Mouse (Mus musculus) CD4-positive helper T cell, adult 2 months (primary cell): ENCODE measurements around the gene Ctns.

Experiments
- DNase-seq: peaks from one replicate; pipeline ENCODE4 v3.0.0-alpha.2; 2012; ENCODE audit warnings: low read depth, missing footprints, low spot score

Gene Ctns

GRCm38 (mm10) chr11:73194444-73194843 is 4.4 kb downstream of the Ctns start:
- no peak for DNase-seq

- DNase-seq, result no peak
Measured at GRCm38 (mm10) chr11:73193047-73193446, 5.8 kb downstream of the Ctns start.

GRCm38 (mm10) chr11:73187231-73187630 is 11.6 kb downstream of the Ctns start:
- DNase-seq, result no peak

- DNase-seq, result no peak
Measured at GRCm38 (mm10) chr11:73185872-73186615, 12.8 kb downstream of the Ctns start.

GRCm38 (mm10) chr11:73177895-73178294 is 20.9 kb downstream of the Ctns start:
- no peak for DNase-seq

- DNase-seq, result peak; percentile 58
Measured at GRCm38 (mm10) chr11:73177509-73177875, 21.4 kb downstream of the Ctns start.

GRCm38 (mm10) chr11:73176608-73177508 is 22.0 kb downstream of the Ctns start, which contains the start of the genes Emc6 and Tax1bp3:
Emc6 (minus strand) TSS chr11:73177037.
Tax1bp3 (plus strand) TSS chr11:73177083.
- DNase-seq, result peak; percentile 99

- no peak for DNase-seq
Measured at GRCm38 (mm10) chr11:73176186-73176585, 22.7 kb downstream of the Ctns start.

GRCm38 (mm10) chr11:73175612-73176011 is 23.2 kb downstream of the Ctns start:
- no peak for DNase-seq

GRCm38 (mm10) chr11:73172186-73172585 is 26.7 kb downstream of the Ctns start:
- no peak for DNase-seq

- DNase-seq, result peak; percentile 55
Measured at GRCm38 (mm10) chr11:73169231-73169630, 29.6 kb downstream of the Ctns start.

- no peak for DNase-seq
Measured at GRCm38 (mm10) chr11:73168576-73168975, 30.3 kb downstream of the Ctns start.

- DNase-seq, result no peak
Measured at GRCm38 (mm10) chr11:73168071-73168470, 30.8 kb downstream of the Ctns start.

- DNase-seq, result no peak
Measured at GRCm38 (mm10) chr11:73162284-73162683, 36.6 kb downstream of the Ctns start.

GRCm38 (mm10) chr11:73161616-73162015 is 37.2 kb downstream of the Ctns start:
- DNase-seq, result no peak

GRCm38 (mm10) chr11:73160811-73161200 is 38.0 kb downstream of the Ctns start:
- no peak for DNase-seq

- peak; percentile 25 for DNase-seq
Measured at GRCm38 (mm10) chr11:73159957-73160810, 38.7 kb downstream of the Ctns start, which contains the start of gene P2rx5. P2rx5 (plus strand) TSS chr11:73160421.

GRCm38 (mm10) chr11:73155071-73155470 is 43.8 kb downstream of the Ctns start:
- DNase-seq, result no peak

- no peak for DNase-seq
Measured at GRCm38 (mm10) chr11:73148209-73148608, 50.6 kb downstream of the Ctns start.

- no peak for DNase-seq
Measured at GRCm38 (mm10) chr11:73146975-73147365, 51.9 kb downstream of the Ctns start.
